Mouse (Mus musculus) bone marrow macrophage, adult 2 months (primary cell): ENCODE data around the gene Yipf4.

Experiments
- CTCF ChIP-seq: IDR thresholded peaks from 2 replicates; pipeline ENCODE4 v1.5.1; 2012; ENCODE audit warnings: low read depth, mild to moderate bottlenecking, low read length, moderate library complexity
- POLR2A ChIP-seq: IDR thresholded peaks from 2 replicates; pipeline ENCODE4 v1.6.1; 2012; ENCODE audit warnings: mild to moderate bottlenecking, low read depth, low read length, borderline replicate concordance

DNA sequence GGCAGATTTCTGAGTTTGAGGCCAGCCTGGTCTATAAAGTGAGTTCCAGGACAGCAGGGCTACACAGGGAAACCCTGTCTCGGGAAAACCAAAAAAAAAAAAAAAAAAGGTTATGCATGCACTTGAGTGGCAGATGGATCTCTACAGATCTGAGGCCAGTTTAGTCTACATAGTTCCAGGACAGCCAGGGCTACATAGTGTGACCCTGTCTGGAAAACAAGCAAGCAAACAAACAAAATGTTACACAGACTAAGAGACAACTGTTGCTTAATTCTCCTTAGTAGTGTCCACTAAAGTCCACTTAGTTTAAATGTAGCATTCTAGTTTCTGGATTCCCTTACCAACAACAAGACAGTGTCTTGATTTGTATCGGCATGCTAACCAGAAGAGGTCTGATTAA lies 36.8 kb downstream of the Yipf4 start:
- TF ChIP-seq CTCF = no peak
- TF ChIP-seq POLR2A = no peak
